Mouse (Mus musculus) heart, postnatal 0 days (tissue): ENCODE data around the gene Mdga1.

Experiments
- CTCF ChIP-seq: IDR thresholded peaks from 2 replicates; pipeline ENCODE4 v1.5.1; 2016; ENCODE audit warnings: antibody characterized with exemption, control low read depth, low read depth
- EP300 ChIP-seq: IDR thresholded peaks from 2 replicates; pipeline ENCODE4 v1.6.1; 2016; ENCODE audit warnings: antibody characterized with exemption, low read depth

- TF ChIP-seq EP300 (no peak), CTCF (no peak)
Measured at GRCm38 (mm10) chr17:30005451-30005941, 35.6 kb upstream of the Mdga1 start.
